Mouse (Mus musculus) right cerebral cortex, postnatal 25 days (tissue): ENCODE measurements around the gene Wnt1.

Source experiments
- DNase-seq: peaks from one replicate; pipeline ENCODE4 v3.0.0; 2022

Wnt1 gene

GRCm38 (mm10) chr15:98839161-98839560 is 49.5 kb downstream of the Wnt1 start:
- DNase-seq = no peak

- DNase-seq = no peak
Measured at GRCm38 (mm10) chr15:98839671-98840585, 50.3 kb downstream of the Wnt1 start.
